ENCODE assay signal across 10 mouse cellular contexts in the genomic region with DNA sequence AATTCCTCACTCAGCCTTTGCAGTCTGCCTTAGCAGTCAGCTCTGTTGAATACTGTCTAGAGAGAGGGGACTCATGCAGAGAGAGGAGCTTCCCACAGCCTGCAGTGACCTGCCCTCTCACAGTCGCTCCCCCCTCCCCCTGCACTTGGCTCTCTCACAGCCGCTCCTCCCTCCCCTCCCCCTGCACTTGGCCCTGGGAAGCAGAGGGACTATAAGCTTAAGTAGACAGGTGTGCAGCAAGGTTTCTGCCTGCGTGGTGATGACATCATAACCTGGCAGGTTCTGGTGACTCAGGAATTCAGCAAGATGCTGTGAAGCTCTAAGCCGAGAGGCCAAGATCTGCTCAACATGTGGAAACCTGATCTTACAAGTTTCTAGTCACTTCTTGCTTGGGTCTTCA.
DNase-seq lines count a peak whose midpoint lies in the region; ATAC-seq and TF ChIP-seq lines count a peak whose summit lies in the region.
"Had no signal": no experiment of that assay in that cellular context is flagged by ENCODE, and none has a peak within 500 bp of the region (broad histone marks: within the 10 kb centered on the region; RNA-seq: fewer than 3 reads in every experiment).

No protein-coding gene starts in this region.

- no peak for TF ChIP-seq CTCF in left cerebral cortex, adult 2 months (IDR thresholded peaks at IDR 0.05)

- H3K4me3 ChIP-seq in hindbrain, embryonic 10.5 days: no peak overlapping the region
- no peak overlapping the region for H3K4me3 ChIP-seq in hindbrain, embryonic 12.5 days
- no peak overlapping the region for H3K4me3 ChIP-seq in embryonic facial prominence, embryonic 11.5 days (ENCODE audit: low read depth, low read length)
- no peak overlapping the region for H3K4me3 ChIP-seq in kidney, embryonic 16.5 days (ENCODE audit: low read length)
- no peak overlapping the region for H3K4me3 ChIP-seq in left cerebral cortex, adult 2 months
- H3K4me3 ChIP-seq: megakaryocyte, embryonic 14.5 days had no signal

- H3K4me2 ChIP-seq in hindbrain, embryonic 12.5 days (replicated peaks): no peak overlapping the region
- no peak overlapping the region for H3K4me2 ChIP-seq in embryonic facial prominence, embryonic 11.5 days (ENCODE audit: low read depth, low read length)
- no peak overlapping the region for H3K4me2 ChIP-seq in kidney, embryonic 16.5 days (replicated peaks; ENCODE audit: low read depth, low read length)

- no peak overlapping the region for H3K9ac ChIP-seq in hindbrain, embryonic 12.5 days
- no peak overlapping the region for H3K9ac ChIP-seq in embryonic facial prominence, embryonic 11.5 days (replicated peaks; ENCODE audit: low read length)
- no peak overlapping the region for H3K9ac ChIP-seq in kidney, embryonic 16.5 days (replicated peaks; ENCODE audit: low read length)

- DNase-seq in hindbrain, embryonic 10.5 days (ENCODE audit: low spot score): peak; percentile 35
- DNase-seq in embryonic facial prominence, embryonic 11.5 days (ENCODE audit: low spot score): peak; percentile 58
- DNase-seq in lung, postnatal 4 days: peak; percentile 52 to 55
- no peak for DNase-seq in left cerebral cortex, adult 2 months (ENCODE audit: extremely low spot score in 1 of 2, low spot score in 2 of 2)
- DNase-seq in layer of hippocampus, adult 9-10 months (ENCODE audit: low spot score): no peak
- DNase-seq: cerebellum, postnatal 36 days had no signal

- no peaks in the 10 kb centered on the region for H3K36me3 ChIP-seq in hindbrain, embryonic 10.5 days
- no peaks in the 10 kb centered on the region for H3K36me3 ChIP-seq in hindbrain, embryonic 12.5 days
- H3K36me3 ChIP-seq in embryonic facial prominence, embryonic 11.5 days (replicated peaks; ENCODE audit: control insufficient read depth, insufficient read depth, low read depth, low read length): no peaks in the 10 kb centered on the region
- H3K36me3 ChIP-seq in kidney, embryonic 16.5 days (ENCODE audit: insufficient read depth, low read length): no peaks in the 10 kb centered on the region

- no peak for ATAC-seq in hindbrain, embryonic 12.5 days (ENCODE audit: low FRiP score)
- ATAC-seq in embryonic facial prominence, embryonic 11.5 days (replicated peaks; ENCODE audit: insufficient number of reproducible peaks, low FRiP score, low TSS enrichment, low read depth): no peak
- ATAC-seq in kidney, embryonic 16.5 days (ENCODE audit: low FRiP score, low TSS enrichment): peak; percentile 83
- no peak for ATAC-seq in megakaryocyte, adult 5-6 weeks (ENCODE audit: poor library complexity, severe bottlenecking)

- H3K27ac ChIP-seq in hindbrain, embryonic 10.5 days: no peak overlapping the region
- no peak overlapping the region for H3K27ac ChIP-seq in hindbrain, embryonic 12.5 days
- no peak overlapping the region for H3K27ac ChIP-seq in embryonic facial prominence, embryonic 11.5 days (replicated peaks; ENCODE audit: low read depth, low read length)
- H3K27ac ChIP-seq in kidney, embryonic 16.5 days (ENCODE audit: low read length): no peak overlapping the region; the same call in 1 of the 2 replicates
- no peak overlapping the region for H3K27ac ChIP-seq in left cerebral cortex, adult 2 months

- H3K27me3 ChIP-seq in hindbrain, embryonic 10.5 days (ENCODE audit: insufficient read depth, poor library complexity, severe bottlenecking): no peaks in the 10 kb centered on the region; the same call in 1 of the 2 replicates
- H3K27me3 ChIP-seq in hindbrain, embryonic 12.5 days: no peaks in the 10 kb centered on the region
- no peaks in the 10 kb centered on the region for H3K27me3 ChIP-seq in embryonic facial prominence, embryonic 11.5 days (ENCODE audit: control insufficient read depth, insufficient read depth, low read length)
- H3K27me3 ChIP-seq in kidney, embryonic 16.5 days (ENCODE audit: insufficient read depth, low read length): no peaks in the 10 kb centered on the region

- intact Hi-C loops in left cerebral cortex, adult 2 months (cut with DNase I): no loop called here

- peaks cover 18% of the 10 kb centered on the region for H3K4me1 ChIP-seq in hindbrain, embryonic 10.5 days (replicated peaks)
- H3K4me1 ChIP-seq in hindbrain, embryonic 12.5 days: peaks cover 4% of the 10 kb centered on the region; the same call in 1 of the 2 replicates
- H3K4me1 ChIP-seq in embryonic facial prominence, embryonic 11.5 days (ENCODE audit: control insufficient read depth, insufficient read depth, low read length): no peaks in the 10 kb centered on the region
- peaks cover 19% of the 10 kb centered on the region for H3K4me1 ChIP-seq in kidney, embryonic 16.5 days (ENCODE audit: insufficient read depth, low read length)
- H3K4me1 ChIP-seq: megakaryocyte, embryonic 14.5 days had no signal

- 10% methylated on average over 4 of the region's 4 CpGs for WGBS in hindbrain, embryonic 10.5 days
- WGBS in hindbrain, embryonic 12.5 days: 11% methylated on average over 4 of the region's 4 CpGs
- WGBS in embryonic facial prominence, embryonic 11.5 days: 9% methylated on average over 4 of the region's 4 CpGs
- WGBS in kidney, embryonic 16.5 days: 3% methylated on average over 4 of the region's 4 CpGs

- H3K9me3 ChIP-seq in hindbrain, embryonic 10.5 days: no peaks in the 10 kb centered on the region
- H3K9me3 ChIP-seq in hindbrain, embryonic 12.5 days (replicated peaks): no peaks in the 10 kb centered on the region
- no peaks in the 10 kb centered on the region for H3K9me3 ChIP-seq in embryonic facial prominence, embryonic 11.5 days (replicated peaks; ENCODE audit: control insufficient read depth, low read length)
- no peaks in the 10 kb centered on the region for H3K9me3 ChIP-seq in kidney, embryonic 16.5 days (ENCODE audit: low read length)

Comparison
In these comparisons a context has a peak if more than half of its experiments do, and no peak if none do; other contexts are left out.
1. DNase-seq: peak in hindbrain, embryonic 10.5 days (single experiment), embryonic facial prominence, embryonic 11.5 days (single experiment) and lung, postnatal 4 days (2 of 2); none in left cerebral cortex, adult 2 months (0 of 2) and layer of hippocampus, adult 9-10 months (single experiment).